Mouse (Mus musculus) CH12.LX (cell line): ENCODE data around the gene Txndc11.
A peak's percentile ranks its signal among the peaks of the same experiment; 100 is the strongest.

Experiments
- CTCF ChIP-seq, 2 experiments: IDR thresholded peaks in 1 of 2; conservative IDR thresholded peaks in 1 of 2; 2 replicates each; pipeline ENCODE4 v1.5.1; 2011 to 2012; ENCODE audit warnings: low read depth in 2 of 2, low read length in 2 of 2, improper control_type of control experiment in 1 of 2, inconsistent platforms in 1 of 2, mild to moderate bottlenecking in 1 of 2, moderate library complexity in 1 of 2
- ELF1 ChIP-seq: IDR thresholded peaks from 2 replicates; pipeline ENCODE4 v1.6.1; 2014; ENCODE audit warnings: low read depth, mild to moderate bottlenecking, inconsistent platforms, low read length, improper control_type of control experiment
- MAX ChIP-seq: IDR thresholded peaks from 2 replicates; pipeline ENCODE4 v1.6.1; 2011; ENCODE audit warnings: low read length, improper control_type of control experiment
- MEF2A ChIP-seq: IDR thresholded peaks from 2 replicates; pipeline ENCODE4 v1.6.1; 2014; ENCODE audit warnings: low read depth, mild to moderate bottlenecking, inconsistent platforms, low read length, improper control_type of control experiment, borderline replicate concordance
- MXI1 ChIP-seq: IDR thresholded peaks from 2 replicates; pipeline ENCODE4 v1.6.1; 2011; ENCODE audit warnings: mild to moderate bottlenecking, low read depth, low read length, improper control_type of control experiment
- NELFE ChIP-seq: IDR thresholded peaks from 2 replicates; pipeline ENCODE4 v1.6.1; 2011; ENCODE audit warnings: low read depth, low read length, improper control_type of control experiment
- POLR2A ChIP-seq: IDR thresholded peaks from 2 replicates; pipeline ENCODE4 v1.6.1; 2011; ENCODE audit warnings: low read depth, mild to moderate bottlenecking, improper control_type of control experiment, low read length
- RAD21 ChIP-seq: IDR thresholded peaks from 2 replicates; pipeline ENCODE4 v1.6.1; 2011; ENCODE audit warnings: low read depth, mild to moderate bottlenecking, low read length, improper control_type of control experiment, moderate library complexity
- UBTF ChIP-seq: IDR thresholded peaks from 2 replicates; pipeline ENCODE4 v1.6.1; 2012; ENCODE audit warnings: low read depth, mild to moderate bottlenecking, inconsistent platforms, low read length, improper control_type of control experiment, moderate library complexity
- ZKSCAN1 ChIP-seq: IDR thresholded peaks from 2 replicates; pipeline ENCODE4 v1.6.1; 2012; ENCODE audit warnings: low read depth, inconsistent platforms, low read length, improper control_type of control experiment, borderline replicate concordance
- ZMIZ1 ChIP-seq: IDR thresholded peaks from 2 replicates; pipeline ENCODE4 v1.6.1; 2012; ENCODE audit warnings: low read depth, mild to moderate bottlenecking, inconsistent platforms, low read length, improper control_type of control experiment

GRCm38 (mm10) chr16:11066833-11067191, 67.6 kb downstream of the Txndc11 start:
- no peak for TF ChIP-seq CTCF (conservative IDR thresholded peaks at IDR 0.05 in 1 of 2, IDR thresholded peaks at IDR 0.05 in 1 of 2; ENCODE audit: low read depth in 2 of 2, low read length in 2 of 2)
- TF ChIP-seq MXI1, result no peak
- no peak for TF ChIP-seq POLR2A
- TF ChIP-seq MEF2A, result no peak
- no peak for TF ChIP-seq ELF1
- peak; percentile 81; the same call in 1 of the 2 replicates for TF ChIP-seq MAX
- TF ChIP-seq RAD21, result no peak
- TF ChIP-seq ZKSCAN1, result no peak
- no peak for TF ChIP-seq NELFE
- no peak for TF ChIP-seq ZMIZ1
- no peak for TF ChIP-seq UBTF
